Mouse (Mus musculus): ENCODE measurements at regions not wholly inside any gene's neighbourhood (a gene's known extent, or its start where the extent isn't known, plus 50 kb on each side); places are given as distances from the start of the nearest gene placed in this dataset.

DNA sequence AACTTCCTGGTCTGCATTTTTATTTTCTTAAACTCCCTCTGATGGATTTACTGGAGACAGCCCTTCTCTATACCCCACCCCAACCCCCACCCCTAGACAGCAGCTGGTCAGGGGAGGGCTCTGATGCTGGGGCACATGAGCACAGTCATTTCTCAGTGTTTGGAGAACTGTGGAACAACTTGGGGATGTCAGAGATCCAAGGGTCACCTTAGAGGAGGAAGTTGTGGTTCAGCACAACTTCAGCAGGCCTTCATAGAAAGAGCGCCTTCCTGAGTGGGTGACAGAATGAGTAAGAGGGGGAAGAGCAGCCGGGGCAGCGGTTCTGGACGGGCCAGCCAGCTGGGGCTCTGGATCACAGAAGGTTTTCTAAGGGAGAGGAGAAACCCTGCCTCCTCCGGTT, 298.2 kb upstream of the Stt3b start:
- DNase-seq (ENCODE audit: extremely low spot score in 1 of 2, low spot score in 2 of 2) = no peak
- Histone ChIP-seq H3K4me3 (no peak overlapping the region), H3K27ac (no peak overlapping the region)
- no peak for TF ChIP-seq CTCF (IDR thresholded peaks at IDR 0.05)
- intact Hi-C loops (cut with DNase I) = no loop called here

DNA sequence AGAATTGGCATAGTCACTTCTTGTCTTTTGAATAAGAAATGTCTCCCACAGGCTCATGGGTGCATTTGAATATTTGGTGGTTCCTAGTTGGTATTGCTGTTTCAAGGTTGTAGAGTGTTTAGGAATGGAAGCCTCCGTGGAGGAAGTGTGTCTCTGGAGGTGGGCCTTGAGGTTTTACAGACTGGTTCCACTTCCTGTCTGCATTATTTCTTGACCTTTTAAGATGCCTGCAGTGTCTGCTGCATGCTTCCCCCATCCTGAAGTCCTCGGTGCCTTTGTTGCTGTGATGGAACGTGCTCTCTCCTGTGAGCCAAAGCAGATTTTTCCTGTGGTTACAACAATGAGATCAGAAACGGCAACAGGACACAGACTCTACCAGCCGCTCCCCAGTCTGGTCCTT, 299.4 kb upstream of the Gadl1 start:
- intact Hi-C loops (cut with DNase I) = no loop called here
- no peak overlapping the region for H3K27ac ChIP-seq
- no peak for DNase-seq (ENCODE audit: extremely low spot score in 1 of 2, low spot score in 2 of 2)
- TF ChIP-seq CTCF (IDR thresholded peaks at IDR 0.05) = no peak
- no peak overlapping the region for H3K4me3 ChIP-seq

DNA sequence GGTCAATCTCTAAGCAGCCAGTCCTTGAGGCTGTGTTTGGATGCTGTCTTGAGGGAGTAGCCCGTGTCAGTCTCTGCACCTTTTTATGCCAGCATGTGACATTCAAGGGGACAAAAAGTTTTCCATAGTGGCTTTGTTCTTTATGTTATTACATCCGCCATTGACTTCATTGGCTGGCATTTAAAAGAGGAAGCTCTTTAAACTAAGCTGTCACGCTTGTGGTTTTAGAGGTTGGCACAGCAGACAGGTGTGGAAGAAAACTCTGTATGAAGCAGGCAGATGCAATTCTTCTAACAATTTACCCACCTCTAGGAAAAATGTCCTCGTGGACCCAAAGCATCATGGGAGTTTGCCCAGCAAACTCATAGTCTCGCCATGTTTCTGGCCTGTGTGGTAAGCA, 297.5 kb upstream of the Gadl1 start:
- no peak overlapping the region for H3K27ac ChIP-seq
- no peak for TF ChIP-seq CTCF (IDR thresholded peaks at IDR 0.05)
- intact Hi-C loops (cut with DNase I) = no loop called here
- H3K4me3 ChIP-seq = no peak overlapping the region
- no peak for DNase-seq (ENCODE audit: extremely low spot score in 1 of 2, low spot score in 2 of 2)

DNA sequence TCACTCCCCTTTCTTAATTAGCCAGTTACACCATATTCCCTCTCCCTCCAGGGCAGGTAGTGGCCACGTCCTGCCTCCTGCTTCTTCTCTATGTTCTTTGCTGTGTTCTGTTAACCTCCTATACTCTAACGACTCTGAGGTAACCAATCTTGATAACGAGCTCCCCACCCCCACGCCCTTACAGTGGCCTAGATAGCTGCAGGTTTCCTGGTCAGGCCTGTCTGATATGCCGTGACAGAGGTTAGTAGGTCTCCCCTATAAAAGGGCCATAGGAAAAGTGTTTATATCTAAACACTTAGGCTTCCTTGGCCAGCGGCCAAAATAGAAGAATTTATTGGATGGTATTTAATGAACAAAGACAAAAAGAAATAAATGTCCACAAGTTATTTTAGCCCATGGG, 296.3 kb upstream of the Gadl1 start:
- no peak overlapping the region for H3K27ac ChIP-seq
- DNase-seq (ENCODE audit: extremely low spot score in 1 of 2, low spot score in 2 of 2) = no peak
- no peak overlapping the region for H3K4me3 ChIP-seq
- intact Hi-C loops (cut with DNase I) = no loop called here
- TF ChIP-seq CTCF (IDR thresholded peaks at IDR 0.05) = no peak

DNA sequence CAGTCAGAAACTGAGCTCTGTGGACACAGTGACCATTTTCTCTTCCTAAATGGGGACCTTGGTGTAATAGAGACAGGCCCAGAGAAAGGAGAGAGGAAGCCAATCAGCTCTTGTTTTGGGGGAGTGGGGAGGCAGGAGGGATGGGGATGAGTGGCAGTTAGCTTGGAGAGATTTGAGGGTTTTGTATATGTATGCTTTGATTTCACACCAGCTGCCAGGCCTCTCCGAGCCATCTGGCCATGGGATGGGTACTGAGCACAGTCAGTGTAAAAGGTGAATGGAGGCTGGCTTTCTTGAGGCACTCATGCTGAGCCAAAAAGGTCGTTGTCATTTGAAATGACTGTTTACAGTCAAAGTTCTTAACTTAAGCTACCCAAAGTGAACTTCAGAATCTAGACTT, 295.2 kb upstream of the Gadl1 start:
- intact Hi-C loops (cut with DNase I) = no loop called here
- Histone ChIP-seq H3K4me3 (no peak overlapping the region), H3K27ac (no peak overlapping the region)
- no peak for TF ChIP-seq CTCF (IDR thresholded peaks at IDR 0.05)
- no peak for DNase-seq (ENCODE audit: extremely low spot score in 1 of 2, low spot score in 2 of 2)

DNA sequence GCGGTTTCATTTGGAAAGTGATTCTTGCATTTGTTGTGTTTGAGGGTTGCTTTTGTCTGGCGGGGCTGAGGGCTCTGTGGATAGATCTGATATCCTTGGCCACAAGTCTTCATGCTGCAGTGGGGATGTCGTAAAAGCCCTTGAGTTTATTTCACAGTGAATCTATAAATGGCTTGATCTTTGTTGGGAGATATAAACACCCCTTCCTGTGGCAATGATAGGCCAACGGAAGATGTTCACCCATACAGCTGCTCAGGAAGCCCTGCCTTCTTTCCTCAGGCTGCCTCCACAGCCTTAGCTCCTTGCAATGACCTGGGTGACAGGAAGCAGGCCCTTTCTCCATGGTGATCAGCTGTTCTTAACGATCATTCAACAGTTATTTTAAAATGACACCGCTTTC, 291.3 kb upstream of the Gadl1 start:
- intact Hi-C loops (cut with DNase I) = no loop called here
- DNase-seq (ENCODE audit: extremely low spot score in 1 of 2, low spot score in 2 of 2) = no peak
- Histone ChIP-seq H3K27ac (no peak overlapping the region), H3K4me3 (no peak overlapping the region)
- TF ChIP-seq CTCF (IDR thresholded peaks at IDR 0.05) = no peak

DNA sequence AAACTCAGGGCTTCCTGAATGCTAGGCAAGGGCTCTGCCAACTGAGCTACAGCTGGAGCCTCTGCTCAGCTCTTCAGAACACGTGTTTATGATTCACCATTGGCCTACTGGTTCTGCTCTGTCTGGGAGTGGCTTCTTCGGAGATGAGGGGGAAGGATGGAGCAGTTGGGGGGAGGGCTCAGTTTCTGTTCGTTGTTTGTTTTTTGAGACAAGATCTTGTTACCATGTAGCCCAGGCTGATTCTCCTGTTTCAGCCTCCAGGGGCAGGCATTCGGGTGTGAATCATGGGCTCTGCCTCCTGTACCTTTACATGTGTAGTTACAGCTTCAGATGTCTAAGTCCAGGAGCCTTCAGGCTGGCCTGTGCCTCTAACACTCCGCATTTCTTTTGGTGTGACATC, 285.3 kb upstream of the Gadl1 start:
- DNase-seq (ENCODE audit: extremely low spot score in 1 of 2, low spot score in 2 of 2) = no peak
- H3K27ac ChIP-seq = no peak overlapping the region
- TF ChIP-seq CTCF (IDR thresholded peaks at IDR 0.05) = no peak
- intact Hi-C loops (cut with DNase I) = no loop called here
- H3K4me3 ChIP-seq = no peak overlapping the region

DNA sequence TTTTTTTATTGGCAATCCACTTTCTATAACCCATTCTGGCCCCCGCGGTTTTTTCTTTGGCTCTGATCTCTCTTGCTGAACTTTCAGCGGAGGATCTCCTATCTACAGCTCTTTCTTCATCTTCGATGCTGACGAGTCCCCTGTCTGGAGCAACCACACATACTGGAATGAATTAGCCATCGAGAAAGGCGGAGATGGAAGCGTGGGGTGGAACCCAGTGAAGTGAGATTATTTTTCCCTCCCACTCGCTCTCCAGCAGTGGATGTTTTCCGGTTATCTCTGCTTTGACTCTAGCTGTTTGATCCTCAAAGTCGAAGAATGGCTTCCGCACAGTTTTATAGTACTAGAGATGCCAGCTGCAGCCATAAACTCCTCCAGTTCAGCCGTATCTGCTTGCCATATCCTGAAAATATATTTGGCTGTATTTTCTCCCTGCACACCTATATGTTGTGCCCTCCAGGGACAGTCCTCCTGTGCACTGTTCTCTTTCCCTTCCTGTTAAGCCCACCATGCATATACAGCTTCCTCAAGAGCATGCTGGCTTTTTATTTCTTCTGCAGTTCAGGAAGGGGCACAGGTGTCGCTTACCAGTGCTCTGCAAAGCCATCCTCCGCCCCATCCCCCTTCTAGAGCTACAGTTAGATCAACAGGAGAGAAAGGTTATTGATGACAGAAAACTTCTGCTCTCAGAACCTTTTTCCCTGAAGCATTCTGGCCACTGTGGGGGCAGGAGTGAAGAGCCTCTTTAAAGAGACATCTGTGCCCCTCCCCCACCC, 284.3 kb upstream of the Gadl1 start:
- Histone ChIP-seq H3K27ac (no peak overlapping the region), H3K4me3 (no peak overlapping the region)
- DNase-seq (ENCODE audit: extremely low spot score in 1 of 2, low spot score in 2 of 2) = no peak
- intact Hi-C loops (cut with DNase I) = no loop called here
- no peak for TF ChIP-seq CTCF (IDR thresholded peaks at IDR 0.05)

DNA sequence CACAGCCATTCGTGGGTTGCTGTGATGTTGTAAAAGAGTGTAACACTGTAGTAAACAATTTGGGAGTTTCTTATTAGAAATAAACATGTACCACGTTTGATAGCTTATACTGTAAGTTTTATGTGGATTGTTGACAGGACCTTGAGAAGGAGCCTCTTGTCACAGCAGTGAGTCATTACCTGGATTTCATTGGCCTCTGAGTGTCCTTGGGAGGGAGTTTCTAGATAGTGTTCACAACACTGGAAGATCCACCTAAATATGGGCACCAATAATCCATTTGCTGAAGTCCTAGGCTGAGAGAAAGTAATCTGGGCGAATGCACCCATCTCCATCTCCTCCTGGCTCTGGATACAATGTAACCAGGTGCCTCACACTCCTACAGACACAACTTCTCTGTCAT, 281.7 kb upstream of the Gadl1 start:
- intact Hi-C loops (cut with DNase I) = no loop called here
- no peak for DNase-seq (ENCODE audit: extremely low spot score in 1 of 2, low spot score in 2 of 2)
- H3K4me3 ChIP-seq = no peak overlapping the region
- TF ChIP-seq CTCF (IDR thresholded peaks at IDR 0.05) = no peak
- H3K27ac ChIP-seq = no peak overlapping the region

DNA sequence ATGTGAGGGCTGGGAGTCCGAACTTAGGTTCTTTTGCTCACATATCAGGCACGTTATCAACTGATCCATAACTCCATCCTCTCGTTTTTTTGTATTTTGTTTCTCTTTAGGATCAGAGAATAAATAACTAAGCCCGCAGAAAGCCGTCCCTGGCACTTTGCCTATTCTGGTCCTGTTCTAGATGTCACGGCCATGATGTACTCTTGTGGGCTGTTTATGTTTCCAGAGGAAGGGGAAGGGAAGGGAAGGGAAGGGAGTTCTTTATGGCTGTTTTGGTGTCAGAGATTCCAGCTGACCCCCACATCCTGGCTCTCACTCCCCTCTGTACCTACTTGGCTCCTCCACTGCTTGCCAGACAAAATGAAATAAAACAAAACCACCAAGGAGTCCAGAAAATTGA, 272.1 kb upstream of the Gadl1 start:
- TF ChIP-seq CTCF (IDR thresholded peaks at IDR 0.05) = no peak
- Histone ChIP-seq H3K27ac (no peak overlapping the region), H3K4me3 (no peak overlapping the region)
- intact Hi-C loops (cut with DNase I) = no loop called here
- no peak for DNase-seq (ENCODE audit: extremely low spot score in 1 of 2, low spot score in 2 of 2)

DNA sequence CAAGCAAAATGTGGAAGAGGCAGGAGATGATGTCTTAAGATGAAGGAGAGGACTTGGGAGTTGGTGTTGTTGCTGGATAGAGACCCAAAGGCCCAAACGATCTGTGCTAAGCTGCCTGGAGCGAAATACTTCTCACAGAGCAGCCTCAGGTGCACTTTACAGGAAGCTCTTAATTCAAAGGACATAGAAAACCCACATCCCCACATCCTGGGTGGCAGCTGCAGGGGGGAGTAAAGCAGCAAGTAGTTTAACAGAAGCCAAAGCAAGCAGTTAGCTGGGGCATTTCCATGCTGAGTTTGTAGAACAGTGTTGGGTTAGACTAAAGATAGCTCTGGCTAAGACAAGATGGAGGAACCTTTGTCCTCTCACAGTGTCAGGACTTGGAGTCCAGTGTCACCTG, 268.5 kb upstream of the Gadl1 start:
- intact Hi-C loops (cut with DNase I) = no loop called here
- Histone ChIP-seq H3K4me3 (no peak overlapping the region), H3K27ac (no peak overlapping the region)
- no peak for TF ChIP-seq CTCF (IDR thresholded peaks at IDR 0.05)
- no peak for DNase-seq (ENCODE audit: extremely low spot score in 1 of 2, low spot score in 2 of 2)

DNA sequence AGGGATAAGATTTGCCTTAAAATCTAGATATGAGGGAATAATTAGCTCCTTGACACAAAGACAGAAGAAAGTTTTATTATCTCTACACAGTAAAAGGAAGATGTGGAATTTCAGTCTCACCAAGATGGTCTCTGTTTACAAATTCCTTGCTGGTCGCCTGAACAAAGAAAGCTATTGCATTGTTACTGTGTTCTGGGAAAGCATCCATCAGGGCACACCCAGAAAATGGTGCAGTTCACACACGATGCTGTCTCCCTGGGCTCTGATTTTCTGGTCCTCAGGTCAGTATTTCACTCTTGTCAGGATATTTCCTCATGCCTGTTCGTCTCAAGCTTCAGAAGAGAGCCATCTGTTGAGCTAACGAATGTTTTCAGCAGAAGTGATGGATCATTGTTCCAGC, 267.2 kb upstream of the Gadl1 start:
- intact Hi-C loops (cut with DNase I) = no loop called here
- TF ChIP-seq CTCF (IDR thresholded peaks at IDR 0.05) = no peak
- no peak for DNase-seq (ENCODE audit: extremely low spot score in 1 of 2, low spot score in 2 of 2)
- Histone ChIP-seq H3K4me3 (no peak overlapping the region), H3K27ac (no peak overlapping the region)

DNA sequence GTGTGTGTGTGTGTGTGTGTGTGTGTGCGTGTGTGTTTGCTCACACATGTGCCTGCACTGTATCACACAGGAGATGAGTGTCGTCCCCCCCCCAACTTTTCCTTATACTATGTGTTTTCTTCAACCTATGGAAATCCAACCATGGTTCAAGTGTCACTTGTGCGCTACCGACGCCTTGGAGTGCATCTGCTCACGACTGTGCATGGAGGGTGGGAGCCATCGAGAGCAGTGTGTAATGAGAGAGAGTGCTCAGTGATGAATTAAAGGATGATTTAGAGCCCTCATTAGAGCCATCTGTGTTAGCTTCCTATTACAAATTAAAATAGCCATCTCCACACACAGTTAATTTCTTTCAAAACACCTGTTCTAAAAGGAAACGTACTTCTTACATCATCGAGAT, 264.3 kb upstream of the Gadl1 start:
- no peak for DNase-seq (ENCODE audit: extremely low spot score in 1 of 2, low spot score in 2 of 2)
- no peak overlapping the region for H3K4me3 ChIP-seq
- intact Hi-C loops (cut with DNase I) = no loop called here
- TF ChIP-seq CTCF (IDR thresholded peaks at IDR 0.05) = no peak
- H3K27ac ChIP-seq = no peak overlapping the region
